Mouse (Mus musculus) lung, embryonic 16.5 days (tissue): ENCODE data around the gene Kcnip4. TPM values are rescaled to one million over a fixed set of nuclear protein-coding genes. Genes with fewer than 3 reads are reported as not detected.
A peak's percentile ranks its signal among the peaks of the same experiment; 100 is the strongest.

ENCODE experiments used
- ATAC-seq: fragments of 200-750 bp; cut with Nextera tagmentation; 2 replicates; pipeline ENCODE4 v1.8.0; 2017; ENCODE audit warnings: low read depth, mild to moderate bottlenecking, moderate library complexity
- H3K27ac ChIP-seq: fragments of 300-500 bp; sonication (generic); 2 replicates; pipeline ENCODE4 v1.5.1; 2014; ENCODE audit warnings: mild to moderate bottlenecking, control low read depth, low read length
- H3K27me3 ChIP-seq: fragments of 300-500 bp; sonication (generic); 2 replicates; pipeline ENCODE4 v1.6.1; 2014; ENCODE audit warnings: low read depth, low read length, mixed read lengths; ENCODE audit not compliant: control insufficient read depth, insufficient read depth
- H3K36me3 ChIP-seq: fragments of 300-500 bp; sonication (generic); 2 replicates; pipeline ENCODE4 v1.6.1; 2014; ENCODE audit warnings: low read length; ENCODE audit not compliant: control insufficient read depth, insufficient read depth
- H3K4me1 ChIP-seq: fragments of 300-500 bp; sonication (generic); replicated peaks from 2 replicates; pipeline ENCODE4 v1.6.1; 2014; ENCODE audit warnings: low read length, mixed read lengths; ENCODE audit not compliant: control insufficient read depth, insufficient read depth
- H3K4me2 ChIP-seq: fragments of 300-500 bp; sonication (generic); 2 replicates; pipeline ENCODE4 v1.6.1; 2014; ENCODE audit warnings: low read depth, low read length, control low read depth
- H3K4me3 ChIP-seq: fragments of 300-500 bp; sonication (generic); 2 replicates; pipeline ENCODE4 v1.5.1; 2014; ENCODE audit warnings: mild to moderate bottlenecking, low read length, control low read depth
- H3K9ac ChIP-seq: fragments of 300-500 bp; sonication (generic); 2 replicates; pipeline ENCODE4 v1.6.1; 2014; ENCODE audit warnings: low read length, control low read depth
- H3K9me3 ChIP-seq: fragments of 300-500 bp; sonication (generic); 2 replicates; pipeline ENCODE4 v1.6.1; 2016; ENCODE audit warnings: low read length; ENCODE audit not compliant: control insufficient read depth
- WGBS: fragments of 180-500 bp; shearing (Covaris S2); extraction: QIAGEN DNeasy Blood & Tissue Kit; methylation state at CpG from one replicate; pipeline ENCODE4 v1.1.7; 2014; 5-methylcytosine and 5-hydroxymethylcytosine counted together
- polyA plus RNA-seq: library from polyadenylated mRNA; unstranded; fragments of >200 nt; fragmentation: Nextera tagmentation; extraction: Ambion mirVana; gene quantifications from 2 replicates; pipeline ENCODE4 v1.2.1, GENCODE M21; 2015

The Kcnip4 gene
- polyA plus RNA-seq, 1 experiment from 2014 or later, result 1.1 TPM

GRCm38 (mm10) chr5:49337164-49337563, 187.5 kb downstream of the Kcnip4 start:
- H3K27ac ChIP-seq, result no peak overlapping the region

GRCm38 (mm10) chr5:49333063-49333462, 191.6 kb downstream of the Kcnip4 start:
- no peaks in the 10 kb centered on the region for H3K36me3 ChIP-seq
- H3K4me1 ChIP-seq, result no peaks in the 10 kb centered on the region
- no peaks in the 10 kb centered on the region for H3K27me3 ChIP-seq
- H3K27ac ChIP-seq, result no peak overlapping the region
- no peak overlapping the region for H3K9ac ChIP-seq
- H3K4me2 ChIP-seq, result no peak overlapping the region
- no peak overlapping the region for H3K4me3 ChIP-seq
- H3K9me3 ChIP-seq, result no peaks in the 10 kb centered on the region
- ATAC-seq, result no peak
- 67% methylated on average over 2 of the region's 2 CpGs for WGBS

More at GRCm38 (mm10) chr5:49337164-49337563, 187.5 kb downstream of the Kcnip4 start:
- WGBS, result 46% methylated on average over 2 of the region's 2 CpGs
- Histone ChIP-seq H3K4me3 (no peak overlapping the region), H3K36me3 (no peaks in the 10 kb centered on the region), H3K27me3 (no peaks in the 10 kb centered on the region), H3K9ac (no peak overlapping the region), H3K4me1 (no peaks in the 10 kb centered on the region), H3K9me3 (no peaks in the 10 kb centered on the region), H3K4me2 (no peak overlapping the region)
- ATAC-seq, result no peak

GRCm38 (mm10) chr5:49329023-49329422, 195.7 kb downstream of the Kcnip4 start:
- no peaks in the 10 kb centered on the region for H3K4me1 ChIP-seq
- no peak overlapping the region for H3K4me3 ChIP-seq
- H3K36me3 ChIP-seq, result no peaks in the 10 kb centered on the region
- ATAC-seq, result no peak
- 74% methylated on average over 1 of the region's 1 CpGs for WGBS
- H3K27ac ChIP-seq, result no peak overlapping the region
- H3K9ac ChIP-seq, result no peak overlapping the region
- H3K9me3 ChIP-seq, result no peaks in the 10 kb centered on the region
- no peak overlapping the region for H3K4me2 ChIP-seq
- no peaks in the 10 kb centered on the region for H3K27me3 ChIP-seq

- H3K4me3 ChIP-seq, result no peak overlapping the region
- no peaks in the 10 kb centered on the region for H3K4me1 ChIP-seq
- ATAC-seq, result no peak
- no peaks in the 10 kb centered on the region for H3K36me3 ChIP-seq
- no peak overlapping the region for H3K4me2 ChIP-seq
- no peaks in the 10 kb centered on the region for H3K9me3 ChIP-seq
- H3K27ac ChIP-seq, result no peak overlapping the region
- no peak overlapping the region for H3K9ac ChIP-seq
- no peaks in the 10 kb centered on the region for H3K27me3 ChIP-seq
These were observed 206.0 kb downstream of the Kcnip4 start for GRCm38 (mm10) chr5:49318661-49319060.

- 67% methylated on average over 2 of the region's 2 CpGs for WGBS
- no peak for ATAC-seq
- Histone ChIP-seq H3K27ac (no peak overlapping the region), H3K4me3 (no peak overlapping the region), H3K4me1 (no peaks in the 10 kb centered on the region), H3K4me2 (no peak overlapping the region), H3K27me3 (no peaks in the 10 kb centered on the region), H3K36me3 (no peaks in the 10 kb centered on the region), H3K9ac (no peak overlapping the region), H3K9me3 (no peaks in the 10 kb centered on the region)
These were observed 206.8 kb downstream of the Kcnip4 start for GRCm38 (mm10) chr5:49317869-49318268.

GRCm38 (mm10) chr5:49306796-49307195, 217.9 kb downstream of the Kcnip4 start:
- Histone ChIP-seq H3K27me3 (no peaks in the 10 kb centered on the region), H3K4me2 (no peak overlapping the region), H3K9ac (no peak overlapping the region), H3K27ac (no peak overlapping the region), H3K4me3 (no peak overlapping the region), H3K36me3 (no peaks in the 10 kb centered on the region), H3K4me1 (no peaks in the 10 kb centered on the region), H3K9me3 (no peaks in the 10 kb centered on the region)
- no peak for ATAC-seq
- 59% methylated on average over 1 of the region's 1 CpGs for WGBS

GRCm38 (mm10) chr5:49305321-49305720, 219.4 kb downstream of the Kcnip4 start:
- ATAC-seq, result no peak
- 48% methylated on average over 2 of the region's 2 CpGs for WGBS
- H3K4me1 ChIP-seq, result no peaks in the 10 kb centered on the region
- H3K36me3 ChIP-seq, result no peaks in the 10 kb centered on the region
- H3K4me2 ChIP-seq, result no peak overlapping the region
- no peaks in the 10 kb centered on the region for H3K27me3 ChIP-seq
- no peaks in the 10 kb centered on the region for H3K9me3 ChIP-seq
- H3K9ac ChIP-seq, result no peak overlapping the region
- H3K4me3 ChIP-seq, result no peak overlapping the region
- no peak overlapping the region for H3K27ac ChIP-seq

- H3K4me3 ChIP-seq, result no peak overlapping the region
- no peak overlapping the region for H3K4me2 ChIP-seq
- no peaks in the 10 kb centered on the region for H3K4me1 ChIP-seq
- ATAC-seq, result no peak
- no peak overlapping the region for H3K9ac ChIP-seq
- H3K9me3 ChIP-seq, result no peaks in the 10 kb centered on the region
- H3K27ac ChIP-seq, result no peak overlapping the region
- WGBS, result 60% methylated on average over 4 of the region's 4 CpGs
- H3K27me3 ChIP-seq, result no peaks in the 10 kb centered on the region
- no peaks in the 10 kb centered on the region for H3K36me3 ChIP-seq
These were observed 226.1 kb downstream of the Kcnip4 start for GRCm38 (mm10) chr5:49298654-49299053.

GRCm38 (mm10) chr5:49292421-49292820, 232.3 kb downstream of the Kcnip4 start:
- Histone ChIP-seq H3K9ac (no peak overlapping the region), H3K36me3 (no peaks in the 10 kb centered on the region), H3K27ac (no peak overlapping the region), H3K9me3 (no peaks in the 10 kb centered on the region), H3K4me3 (no peak overlapping the region), H3K4me2 (no peak overlapping the region), H3K4me1 (no peaks in the 10 kb centered on the region), H3K27me3 (no peaks in the 10 kb centered on the region)
- no peak for ATAC-seq
- WGBS, result 63% methylated on average over 2 of the region's 2 CpGs

- Histone ChIP-seq H3K27me3 (no peaks in the 10 kb centered on the region), H3K4me1 (no peaks in the 10 kb centered on the region), H3K4me3 (no peak overlapping the region), H3K27ac (no peak overlapping the region), H3K9ac (no peak overlapping the region), H3K36me3 (no peaks in the 10 kb centered on the region), H3K4me2 (no peak overlapping the region), H3K9me3 (no peaks in the 10 kb centered on the region)
- ATAC-seq, result peak; percentile 23; the same call in 1 of the 2 replicates
- WGBS, result 50% methylated on average over 3 of the region's 3 CpGs
These were observed 232.9 kb downstream of the Kcnip4 start for GRCm38 (mm10) chr5:49291801-49292200.
